Mouse (Mus musculus): ENCODE data around the gene Rpp21. TPM values are rescaled to one million over a fixed set of nuclear protein-coding genes. Genes with fewer than 3 reads are reported as not detected.

Rpp21 gene
- 140 and 149 TPM in 2 replicates for polyA plus RNA-seq (2015; fragmentation: Nextera tagmentation; extraction: Ambion mirVana)

- H3K4me1 ChIP-seq = peaks cover 8% of the 10 kb centered on the region
- peaks cover 47% of the 10 kb centered on the region for H3K36me3 ChIP-seq
- peak within 1 kb of the TSS; percentile 93 for H3K27ac ChIP-seq (replicated peaks)
- no peaks in the 10 kb centered on the region for H3K9me3 ChIP-seq (replicated peaks)
- 46% methylated on average over 6 of the region's 6 CpGs for WGBS
- ATAC-seq (ENCODE audit: low FRiP score) = 0 out of 2 replicates have a peak, but pooled peaks have one; percentile 2
- H3K9ac ChIP-seq (replicated peaks) = peak within 1 kb of the TSS; percentile 87
- H3K27me3 ChIP-seq (replicated peaks) = no peaks in the 10 kb centered on the region
- H3K4me3 ChIP-seq (replicated peaks) = peak within 1 kb of the TSS; percentile 82
- H3K4me2 ChIP-seq = peak within 1 kb of the TSS; percentile 63
Observed at GRCm38 (mm10) chr17:36257969-36258368, at the start of gene Rpp21. Rpp21 (minus strand) TSS chr17:36258069.

DNA sequence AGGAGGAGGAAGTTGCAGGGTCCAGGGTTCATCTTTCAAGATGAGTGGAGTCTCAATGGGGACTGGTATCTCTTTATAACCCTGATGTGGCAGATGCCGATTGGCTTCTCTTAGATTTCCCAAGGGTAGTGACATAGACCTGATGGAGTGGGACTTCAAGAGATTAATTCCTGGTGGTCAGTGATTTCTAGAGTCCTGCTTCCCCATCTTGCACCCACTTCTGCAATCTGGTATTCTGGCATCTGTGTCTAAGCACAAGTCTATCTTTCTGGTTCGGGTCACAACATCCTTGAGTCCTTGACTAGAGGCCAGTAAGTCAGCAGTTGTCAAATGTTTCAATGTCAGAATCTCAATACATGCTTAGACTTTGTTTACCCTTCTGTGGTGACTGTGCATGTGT is 28.5 kb upstream of the Rpp21 start, which contains the start of gene H2-M10.2:
H2-M10.2 (minus strand) TSS at position 101 of the 400 bp plus-strand sequence.
- Histone ChIP-seq H3K36me3 (peaks cover 7% of the 10 kb centered on the region; the same call in 1 of the 2 replicates), H3K4me2 (no peak within 1 kb of the TSS), H3K9me3 (replicated peaks) (no peaks in the 10 kb centered on the region), H3K4me1 (0 out of 2 replicates have a peak, but pooled peaks cover 1% of the 10 kb centered on the region), H3K27ac (replicated peaks) (no peak within 1 kb of the TSS), H3K4me3 (replicated peaks) (no peak within 1 kb of the TSS), H3K9ac (replicated peaks) (no peak within 1 kb of the TSS), H3K27me3 (replicated peaks) (no peaks in the 10 kb centered on the region)
- ATAC-seq (ENCODE audit: low FRiP score) = no peak
- 89% methylated on average over 2 of the region's 2 CpGs for WGBS

DNA sequence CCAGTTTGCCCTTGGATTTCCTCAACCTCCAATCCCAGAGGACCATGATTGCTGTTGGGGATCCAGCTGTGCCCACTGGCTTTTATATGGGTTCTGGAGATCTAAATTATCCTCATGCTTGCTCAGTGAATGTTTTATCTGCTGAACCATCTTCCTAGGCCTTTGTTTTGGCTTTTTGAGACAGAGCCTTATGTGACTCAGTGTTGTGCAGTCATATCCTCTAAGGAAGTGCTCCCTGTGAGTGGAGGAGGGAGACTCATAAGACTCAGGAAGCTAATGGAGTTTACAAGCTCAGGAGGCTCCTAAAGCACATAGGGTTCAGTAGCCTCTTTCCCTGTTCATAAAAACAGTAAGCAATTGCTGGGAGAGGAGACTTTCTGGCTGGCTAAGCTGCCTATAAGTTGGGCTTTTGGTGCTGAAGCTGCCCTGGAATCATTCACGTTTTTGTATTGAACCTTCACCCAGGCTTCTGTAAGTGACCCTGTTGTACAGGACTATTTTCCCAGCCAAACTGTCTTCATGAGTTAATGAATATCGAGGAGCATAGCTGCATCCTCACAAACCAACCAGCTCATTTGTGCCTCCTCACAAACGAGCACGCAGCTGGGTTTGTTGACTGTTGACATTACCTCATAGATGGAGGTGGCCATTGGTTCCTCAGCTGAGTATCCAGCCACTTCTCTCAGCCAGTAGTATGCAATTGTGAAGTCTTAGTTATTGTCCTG is 23.8 kb upstream of the Rpp21 start:
- Histone ChIP-seq H3K9me3 (replicated peaks) (no peaks in the 10 kb centered on the region), H3K9ac (replicated peaks) (no peak overlapping the region), H3K4me3 (replicated peaks) (no peak overlapping the region), H3K27me3 (replicated peaks) (no peaks in the 10 kb centered on the region), H3K36me3 (peaks cover 32% of the 10 kb centered on the region), H3K27ac (replicated peaks) (no peak overlapping the region), H3K4me1 (0 out of 2 replicates have a peak, but pooled peaks cover 3% of the 10 kb centered on the region), H3K4me2 (no peak overlapping the region)
- 97% methylated on average over 4 of the region's 4 CpGs for WGBS
- ATAC-seq (ENCODE audit: low FRiP score) = no peak

- WGBS = 93% methylated on average over 4 of the region's 4 CpGs
- no peaks in the 10 kb centered on the region for H3K27me3 ChIP-seq (replicated peaks)
- H3K4me2 ChIP-seq = no peak overlapping the region
- no peaks in the 10 kb centered on the region for H3K9me3 ChIP-seq (replicated peaks)
- H3K4me1 ChIP-seq = peaks cover 41% of the 10 kb centered on the region
- no peak for ATAC-seq (ENCODE audit: low FRiP score)
- H3K27ac ChIP-seq (replicated peaks) = no peak overlapping the region
- H3K4me3 ChIP-seq (replicated peaks) = no peak overlapping the region
- H3K36me3 ChIP-seq = peaks cover 25% of the 10 kb centered on the region; the same call in 1 of the 2 replicates
- H3K9ac ChIP-seq (replicated peaks) = no peak overlapping the region
Observed at GRCm38 (mm10) chr17:36274776-36275175, 16.9 kb upstream of the Rpp21 start.

- Histone ChIP-seq H3K4me1 (peaks cover 43% of the 10 kb centered on the region), H3K27ac (replicated peaks) (no peak overlapping the region), H3K9ac (replicated peaks) (no peak overlapping the region), H3K9me3 (replicated peaks) (no peaks in the 10 kb centered on the region), H3K4me3 (replicated peaks) (no peak overlapping the region), H3K36me3 (peaks cover 24% of the 10 kb centered on the region), H3K4me2 (0 out of 2 replicates have a peak overlapping the region, but pooled peaks have one; percentile 90), H3K27me3 (replicated peaks) (no peaks in the 10 kb centered on the region)
- no peak for ATAC-seq (ENCODE audit: low FRiP score)
- 89% methylated on average over 4 of the region's 4 CpGs for WGBS
Observed at GRCm38 (mm10) chr17:36273796-36274195, 15.9 kb upstream of the Rpp21 start.

DNA sequence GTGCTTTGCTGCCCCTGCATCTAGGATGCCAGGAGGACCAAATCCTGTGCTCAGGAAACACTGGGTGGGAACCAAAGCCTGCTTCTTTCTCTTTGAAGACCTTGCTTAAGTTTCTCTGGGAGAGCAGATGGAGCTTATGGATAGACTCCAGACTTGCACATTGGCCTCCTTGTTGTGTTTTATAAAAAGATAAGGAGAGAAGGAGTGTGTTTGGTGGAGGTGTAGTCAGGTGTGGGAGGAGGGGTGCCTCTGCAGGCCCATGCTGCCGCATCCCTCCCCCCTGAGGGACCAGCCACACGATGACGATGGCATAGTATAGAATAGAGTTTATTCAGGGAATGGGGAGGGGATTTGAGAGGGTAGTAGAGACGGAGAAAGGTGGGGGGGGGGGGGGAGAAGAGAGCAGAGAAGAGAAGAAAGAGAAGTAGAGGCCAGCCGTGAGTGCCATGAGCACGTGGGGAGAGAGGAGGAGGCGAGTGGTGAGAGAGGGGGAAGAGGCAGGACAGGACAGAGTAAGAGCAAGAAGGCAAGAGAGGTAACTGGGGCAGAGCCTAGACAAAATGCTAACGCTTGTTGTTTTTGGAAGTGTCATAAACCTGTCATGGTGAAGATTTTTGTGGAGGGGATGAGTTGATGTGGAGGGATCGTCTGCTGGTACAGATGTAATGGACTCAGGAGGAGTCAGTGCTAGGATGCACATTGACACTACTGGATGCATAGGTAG is 14.9 kb upstream of the Rpp21 start:
- no peak for ATAC-seq (ENCODE audit: low FRiP score)
- Histone ChIP-seq H3K9me3 (replicated peaks) (no peaks in the 10 kb centered on the region), H3K4me1 (peaks cover 47% of the 10 kb centered on the region), H3K9ac (replicated peaks) (peak overlapping the region; percentile 96), H3K27me3 (replicated peaks) (no peaks in the 10 kb centered on the region), H3K4me3 (replicated peaks) (peak overlapping the region; percentile 98), H3K36me3 (peaks cover 22% of the 10 kb centered on the region), H3K27ac (replicated peaks) (no peak overlapping the region), H3K4me2 (peak overlapping the region; percentile 90)
- 85% methylated on average over 9 of the region's 9 CpGs for WGBS

DNA sequence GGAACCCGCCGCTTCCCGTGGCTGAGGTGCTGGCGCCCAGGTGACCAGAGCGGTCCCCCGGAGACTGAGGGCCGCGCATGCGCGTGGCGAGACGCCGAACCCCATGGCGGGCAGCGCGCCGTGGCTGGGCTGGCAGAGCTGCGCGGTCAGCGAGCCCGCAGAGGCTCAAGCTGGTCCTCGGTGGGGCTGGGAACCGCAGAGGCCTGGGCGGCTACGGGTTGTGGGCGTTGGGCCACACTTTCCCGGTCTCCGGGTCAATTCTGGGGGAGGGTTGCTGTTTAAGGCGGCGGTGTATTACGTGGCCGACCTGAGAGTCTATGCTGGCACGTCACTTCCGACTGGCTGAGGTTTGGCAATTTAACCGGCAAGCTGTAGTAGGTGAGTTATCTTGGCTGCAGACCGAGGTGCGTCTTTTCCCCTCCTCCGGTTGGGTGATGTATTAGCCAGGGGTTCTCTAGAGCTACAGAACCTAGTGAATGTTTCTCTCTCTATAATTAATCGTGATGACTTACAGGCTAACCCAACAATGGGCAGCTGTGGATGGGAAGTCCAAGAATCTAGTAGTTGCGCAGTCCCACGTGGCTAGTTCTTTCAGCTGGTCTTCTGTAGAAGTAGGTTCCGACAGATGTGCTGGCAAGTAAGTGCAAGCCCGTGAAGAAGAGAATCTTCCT is 13.9 kb upstream of the Rpp21 start, which contains the start of gene Trim39:
Trim39 (minus strand) TSS at position 662 of the 671 bp plus-strand sequence.
- H3K4me2 ChIP-seq = peak within 1 kb of the TSS; percentile 90
- peak within 1 kb of the TSS; percentile 98 for H3K4me3 ChIP-seq (replicated peaks)
- H3K27ac ChIP-seq (replicated peaks) = peak within 1 kb of the TSS; percentile 99
- H3K36me3 ChIP-seq = peaks cover 33% of the 10 kb centered on the region
- no peaks in the 10 kb centered on the region for H3K9me3 ChIP-seq (replicated peaks)
- H3K9ac ChIP-seq (replicated peaks) = peak within 1 kb of the TSS; percentile 96
- peak; percentile 87 for ATAC-seq (ENCODE audit: low FRiP score)
- under 1% methylated on average over 43 of the region's 43 CpGs for WGBS
- H3K27me3 ChIP-seq (replicated peaks) = no peaks in the 10 kb centered on the region
- peaks cover 47% of the 10 kb centered on the region for H3K4me1 ChIP-seq

GRCm38 (mm10) chr17:36270956-36271585 is 13.2 kb upstream of the Rpp21 start:
- WGBS = under 1% methylated on average over 80 of the region's 84 CpGs
- peak; percentile 94 for ATAC-seq (ENCODE audit: low FRiP score)
- peaks cover 38% of the 10 kb centered on the region for H3K36me3 ChIP-seq
- H3K9ac ChIP-seq (replicated peaks) = peak overlapping the region; percentile 96
- peaks cover 47% of the 10 kb centered on the region for H3K4me1 ChIP-seq
- H3K4me2 ChIP-seq = peak overlapping the region; percentile 90
- H3K27me3 ChIP-seq (replicated peaks) = no peaks in the 10 kb centered on the region
- H3K27ac ChIP-seq (replicated peaks) = peak overlapping the region; percentile 99
- H3K9me3 ChIP-seq (replicated peaks) = no peaks in the 10 kb centered on the region
- peak overlapping the region; percentile 98 for H3K4me3 ChIP-seq (replicated peaks)

- H3K4me1 ChIP-seq = peaks cover 15% of the 10 kb centered on the region
- peaks cover 72% of the 10 kb centered on the region for H3K36me3 ChIP-seq
- WGBS = 83% methylated on average over 5 of the region's 5 CpGs
- no peak for ATAC-seq (ENCODE audit: low FRiP score)
- H3K27me3 ChIP-seq (replicated peaks) = no peaks in the 10 kb centered on the region
- no peaks in the 10 kb centered on the region for H3K9me3 ChIP-seq (replicated peaks)
- no peak overlapping the region for H3K4me3 ChIP-seq (replicated peaks)
- H3K27ac ChIP-seq (replicated peaks) = no peak overlapping the region
- H3K9ac ChIP-seq (replicated peaks) = no peak overlapping the region
- H3K4me2 ChIP-seq = no peak overlapping the region
Observed at GRCm38 (mm10) chr17:36265834-36266233, 8.0 kb upstream of the Rpp21 start.

GRCm38 (mm10) chr17:36264273-36264925 is 6.5 kb upstream of the Rpp21 start:
- 91% methylated on average over 3 of the region's 3 CpGs for WGBS
- H3K27ac ChIP-seq (replicated peaks) = no peak overlapping the region
- H3K27me3 ChIP-seq (replicated peaks) = no peaks in the 10 kb centered on the region
- 0 out of 2 replicates have a peak, but pooled peaks cover 4% of the 10 kb centered on the region for H3K4me1 ChIP-seq
- no peaks in the 10 kb centered on the region for H3K9me3 ChIP-seq (replicated peaks)
- no peak overlapping the region for H3K9ac ChIP-seq (replicated peaks)
- H3K36me3 ChIP-seq = peaks cover 87% of the 10 kb centered on the region
- no peak overlapping the region for H3K4me2 ChIP-seq
- no peak for ATAC-seq (ENCODE audit: low FRiP score)
- no peak overlapping the region for H3K4me3 ChIP-seq (replicated peaks)

Data from neural tube, embryonic 15.5 days (tissue).